Comparison of ENCODE assay signal across 8 mouse cellular contexts in genomic region chr16:16526097-16526740, GRCm38 (mm10).
DNase-seq lines count a peak whose midpoint lies in the region; ATAC-seq and TF ChIP-seq lines count a peak whose summit lies in the region.

No protein-coding gene starts in this region.

- TF ChIP-seq POLR2A in cerebellum, adult 2 months (IDR thresholded peaks at IDR 0.05; ENCODE audit: borderline replicate concordance, insufficient read depth, low read length) = no peak

- H3K36me3 ChIP-seq in kidney, embryonic 14.5 days (ENCODE audit: control insufficient read depth, insufficient read depth, low read length) = no peaks in the 10 kb centered on the region
- H3K36me3 ChIP-seq in forebrain, postnatal 0 days (ENCODE audit: insufficient read depth) = no peaks in the 10 kb centered on the region

- peaks cover 5% of the 10 kb centered on the region; the same call in 1 of the 2 replicates for H3K4me1 ChIP-seq in kidney, embryonic 14.5 days (ENCODE audit: control insufficient read depth, insufficient read depth, low read length)
- H3K4me1 ChIP-seq in forebrain, postnatal 0 days (ENCODE audit: insufficient read depth) = peaks cover 9% of the 10 kb centered on the region
- H3K4me1 ChIP-seq in cerebellum, adult 2 months (ENCODE audit: control insufficient read depth, insufficient read depth, low read length) = peaks cover 6% of the 10 kb centered on the region

- no peak for ATAC-seq in kidney, embryonic 14.5 days (ENCODE audit: low FRiP score, low TSS enrichment)
- ATAC-seq in forebrain, postnatal 0 days = no peak

- peak overlapping the region; percentile 57; the same call in 1 of the 2 replicates for H3K27ac ChIP-seq in kidney, embryonic 14.5 days (ENCODE audit: low read depth, low read length)
- no peak overlapping the region for H3K27ac ChIP-seq in forebrain, postnatal 0 days (ENCODE audit: low read depth, low read length)
- H3K27ac ChIP-seq in cerebellum, adult 2 months (ENCODE audit: insufficient read depth, low read length) = no peak overlapping the region

- no peak for DNase-seq in kidney, adult 11 months
- peak; percentile 24 for DNase-seq in R1 (ENCODE audit: low read depth, low spot score)
- peak; percentile 2 for DNase-seq in forebrain, postnatal 0 days
- peak; percentile 16 to 42 for DNase-seq in kidney, postnatal 25 days
- DNase-seq in left cerebral cortex, adult 18-20 months (ENCODE audit: low spot score in 2 of 2) = no peak
- no peak for DNase-seq in neural tube, embryonic 10.5 days (ENCODE audit: extremely low spot score, low spot score)
- DNase-seq in cerebellum, adult 2 months = no peak

- H3K27me3 ChIP-seq in kidney, embryonic 14.5 days (ENCODE audit: control insufficient read depth, insufficient read depth, low read length) = no peaks in the 10 kb centered on the region
- no peaks in the 10 kb centered on the region for H3K27me3 ChIP-seq in forebrain, postnatal 0 days (ENCODE audit: insufficient read depth, low read length)
- no peaks in the 10 kb centered on the region for H3K27me3 ChIP-seq in cerebellum, adult 2 months (ENCODE audit: control insufficient read depth, insufficient read depth, low read length)

- no peak for TF ChIP-seq CTCF in forebrain, postnatal 0 days (IDR thresholded peaks at IDR 0.05; ENCODE audit: low read depth)
- TF ChIP-seq CTCF in cerebellum, adult 2 months (IDR thresholded peaks at IDR 0.05; ENCODE audit: borderline replicate concordance, insufficient read depth, low read depth, low read length) = no peak

- WGBS in kidney, embryonic 14.5 days = 70% methylated on average over 6 of the region's 6 CpGs
- whole genome bisulfite sequencing in forebrain, postnatal 0 days = 45% methylated on average over 6 of the region's 6 CpGs
- WGBS in cerebellum, adult 2 months = 52% methylated on average over 6 of the region's 6 CpGs

- H3K9ac ChIP-seq in kidney, embryonic 14.5 days (ENCODE audit: low read depth, low read length) = no peak overlapping the region
- no peak overlapping the region for H3K9ac ChIP-seq in forebrain, postnatal 0 days

- no peak overlapping the region for H3K4me3 ChIP-seq in kidney, embryonic 14.5 days (ENCODE audit: low read length)
- no peak overlapping the region for H3K4me3 ChIP-seq in forebrain, postnatal 0 days (ENCODE audit: low read depth, low read length)
- H3K4me3 ChIP-seq in cerebellum, adult 2 months (replicated peaks; ENCODE audit: insufficient read depth, low read depth, low read length) = no peak overlapping the region

- H3K4me2 ChIP-seq in kidney, embryonic 14.5 days (replicated peaks; ENCODE audit: low read depth, low read length) = no peak overlapping the region; the same call in 1 of the 2 replicates
- H3K4me2 ChIP-seq in forebrain, postnatal 0 days (ENCODE audit: low read depth) = no peak overlapping the region

- no peaks in the 10 kb centered on the region for H3K9me3 ChIP-seq in kidney, embryonic 14.5 days (ENCODE audit: control insufficient read depth, low read length)
- H3K9me3 ChIP-seq in forebrain, postnatal 0 days (ENCODE audit: low read length) = no peaks in the 10 kb centered on the region

Comparison
In these comparisons a context has a peak if more than half of its experiments do, and no peak if none do; other contexts are left out.
1. DNase-seq: peak in R1 (single experiment), forebrain, postnatal 0 days (single experiment) and kidney, postnatal 25 days (2 of 2); none in kidney, adult 11 months (single experiment), left cerebral cortex, adult 18-20 months (0 of 2), neural tube, embryonic 10.5 days (single experiment) and cerebellum, adult 2 months (0 of 2).